Mouse (Mus musculus) forebrain, embryonic 16.5 days (tissue): ENCODE results near the gene Clcn1. TPM values are rescaled to one million over a fixed set of nuclear protein-coding genes. Genes with fewer than 3 reads are reported as not detected.

Source experiments
- ATAC-seq: fragments of 200-750 bp; cut with Nextera tagmentation; 2 replicates; pipeline ENCODE4 v1.8.0; 2017; ENCODE audit warnings: mild to moderate bottlenecking, moderate library complexity
- H3K27ac ChIP-seq: fragments of 300-500 bp; sonication (generic); 2 replicates; pipeline ENCODE4 v1.5.1; 2014; ENCODE audit warnings: low read length, control low read depth
- H3K27me3 ChIP-seq: fragments of 300-500 bp; sonication (generic); replicated peaks from 2 replicates; pipeline ENCODE4 v1.6.1; 2014; ENCODE audit warnings: low read length; ENCODE audit not compliant: control insufficient read depth, insufficient read depth
- H3K36me3 ChIP-seq: fragments of 300-500 bp; sonication (generic); 2 replicates; pipeline ENCODE4 v1.6.1; 2014; ENCODE audit not compliant: control insufficient read depth, insufficient read depth
- H3K4me1 ChIP-seq: fragments of 300-500 bp; sonication (generic); replicated peaks from 2 replicates; pipeline ENCODE4 v1.6.1; 2014; ENCODE audit warnings: low read length; ENCODE audit not compliant: control insufficient read depth, insufficient read depth
- H3K4me2 ChIP-seq: fragments of 300-500 bp; sonication (generic); 2 replicates; pipeline ENCODE4 v1.6.1; 2014; ENCODE audit warnings: mild to moderate bottlenecking, low read length, control low read depth
- H3K4me3 ChIP-seq: fragments of 300-500 bp; sonication (generic); replicated peaks from 2 replicates; pipeline ENCODE4 v1.5.1; 2014; ENCODE audit warnings: mild to moderate bottlenecking, low read length, control low read depth
- H3K9ac ChIP-seq: fragments of 300-500 bp; sonication (generic); replicated peaks from 2 replicates; pipeline ENCODE4 v1.6.1; 2014; ENCODE audit warnings: low read depth, low read length, control low read depth
- H3K9me3 ChIP-seq: fragments of 300-500 bp; sonication (generic); 2 replicates; pipeline ENCODE4 v1.6.1; 2016; ENCODE audit warnings: low read length; ENCODE audit not compliant: control insufficient read depth
- WGBS: fragments of 180-500 bp; shearing (Covaris S2); extraction: QIAGEN DNeasy Blood & Tissue Kit; methylation state at CpG from one replicate; pipeline ENCODE4 v1.1.7; 2014; 5-methylcytosine and 5-hydroxymethylcytosine counted together
- polyA plus RNA-seq: library from polyadenylated mRNA; unstranded; fragments of >200 nt; fragmentation: Nextera tagmentation; extraction: Ambion mirVana; gene quantifications from 2 replicates; pipeline ENCODE4 v1.2.1, GENCODE M21; 2015

Gene Clcn1
- polyA plus RNA-seq, 1 experiment from 2014 or later: 2.0 TPM

- peaks cover 15% of the 10 kb centered on the region for H3K36me3 ChIP-seq
- no peak overlapping the region for H3K4me3 ChIP-seq
- no peaks in the 10 kb centered on the region for H3K27me3 ChIP-seq
- no peak overlapping the region for H3K9ac ChIP-seq
- H3K9me3 ChIP-seq: no peaks in the 10 kb centered on the region
- no peak overlapping the region for H3K27ac ChIP-seq
- 95% methylated on average over 6 of the region's 6 CpGs for WGBS
- H3K4me1 ChIP-seq: no peaks in the 10 kb centered on the region
- no peak overlapping the region for H3K4me2 ChIP-seq
- ATAC-seq: no peak
These were observed 6.8 kb downstream of the Clcn1 start for GRCm38 (mm10) chr6:42293327-42293726.

- Histone ChIP-seq H3K27ac (no peak overlapping the region), H3K4me1 (no peaks in the 10 kb centered on the region), H3K9me3 (no peaks in the 10 kb centered on the region), H3K9ac (no peak overlapping the region), H3K27me3 (no peaks in the 10 kb centered on the region), H3K4me3 (no peak overlapping the region), H3K4me2 (no peak overlapping the region), H3K36me3 (peaks cover 16% of the 10 kb centered on the region)
- 87% methylated on average over 3 of the region's 3 CpGs for WGBS
- no peak for ATAC-seq
These were observed 9.1 kb downstream of the Clcn1 start for GRCm38 (mm10) chr6:42295549-42296094.

GRCm38 (mm10) chr6:42299362-42299761 is 12.9 kb downstream of the Clcn1 start:
- H3K27ac ChIP-seq: no peak overlapping the region
- no peaks in the 10 kb centered on the region for H3K4me1 ChIP-seq
- ATAC-seq: no peak
- WGBS: 95% methylated on average over 5 of the region's 5 CpGs
- H3K27me3 ChIP-seq: no peaks in the 10 kb centered on the region
- H3K9me3 ChIP-seq: no peaks in the 10 kb centered on the region
- H3K9ac ChIP-seq: no peak overlapping the region
- H3K4me3 ChIP-seq: no peak overlapping the region
- no peak overlapping the region for H3K4me2 ChIP-seq
- peaks cover 10% of the 10 kb centered on the region; the same call in 1 of the 2 replicates for H3K36me3 ChIP-seq

GRCm38 (mm10) chr6:42309816-42310378 is 23.4 kb downstream of the Clcn1 start:
- H3K4me2 ChIP-seq: no peak overlapping the region
- no peak for ATAC-seq
- H3K4me1 ChIP-seq: no peaks in the 10 kb centered on the region
- H3K4me3 ChIP-seq: no peak overlapping the region
- no peaks in the 10 kb centered on the region for H3K9me3 ChIP-seq
- no peak overlapping the region for H3K9ac ChIP-seq
- H3K27ac ChIP-seq: no peak overlapping the region
- 48% methylated on average over 8 of the region's 8 CpGs for WGBS
- peaks cover 9% of the 10 kb centered on the region for H3K36me3 ChIP-seq
- H3K27me3 ChIP-seq: no peaks in the 10 kb centered on the region

- 94% methylated on average over 2 of the region's 2 CpGs for WGBS
- H3K4me3 ChIP-seq: no peak overlapping the region
- no peak overlapping the region for H3K4me2 ChIP-seq
- ATAC-seq: no peak
- H3K36me3 ChIP-seq: peaks cover 9% of the 10 kb centered on the region
- no peak overlapping the region for H3K9ac ChIP-seq
- no peaks in the 10 kb centered on the region for H3K4me1 ChIP-seq
- H3K9me3 ChIP-seq: no peaks in the 10 kb centered on the region
- no peak overlapping the region for H3K27ac ChIP-seq
- H3K27me3 ChIP-seq: no peaks in the 10 kb centered on the region
These were observed 24.1 kb downstream of the Clcn1 start for GRCm38 (mm10) chr6:42310427-42311053.

- H3K36me3 ChIP-seq: peaks cover 17% of the 10 kb centered on the region
- peaks cover 7% of the 10 kb centered on the region for H3K4me1 ChIP-seq
- H3K9me3 ChIP-seq: no peaks in the 10 kb centered on the region
- no peak overlapping the region for H3K4me2 ChIP-seq
- H3K27ac ChIP-seq: no peak overlapping the region
- 83% methylated on average over 4 of the region's 4 CpGs for WGBS
- H3K9ac ChIP-seq: no peak overlapping the region
- H3K27me3 ChIP-seq: no peaks in the 10 kb centered on the region
- H3K4me3 ChIP-seq: no peak overlapping the region
- ATAC-seq: no peak
These were observed 31.8 kb downstream of the Clcn1 start for GRCm38 (mm10) chr6:42318293-42318692.

- peak overlapping the region; percentile 94 for H3K9ac ChIP-seq
- under 1% methylated on average over 27 of the region's 28 CpGs for WGBS
- ATAC-seq: peak; percentile 26
- H3K36me3 ChIP-seq: no peaks in the 10 kb centered on the region; the same call in 1 of the 2 replicates
- no peaks in the 10 kb centered on the region for H3K27me3 ChIP-seq
- H3K27ac ChIP-seq: peak overlapping the region; percentile 81
- H3K9me3 ChIP-seq: no peaks in the 10 kb centered on the region
- peak overlapping the region; percentile 76 for H3K4me2 ChIP-seq
- H3K4me1 ChIP-seq: peaks cover 16% of the 10 kb centered on the region
- peak overlapping the region; percentile 85 for H3K4me3 ChIP-seq
These were observed 37.0 kb downstream of the Clcn1 start for GRCm38 (mm10) chr6:42323371-42324066.

GRCm38 (mm10) chr6:42324067-42324481 is 37.6 kb downstream of the Clcn1 start:
- Histone ChIP-seq H3K4me1 (peaks cover 16% of the 10 kb centered on the region), H3K4me3 (peak overlapping the region; percentile 85), H3K27ac (peak overlapping the region; percentile 81), H3K9me3 (no peaks in the 10 kb centered on the region), H3K27me3 (no peaks in the 10 kb centered on the region), H3K9ac (peak overlapping the region; percentile 94), H3K36me3 (no peaks in the 10 kb centered on the region; the same call in 1 of the 2 replicates), H3K4me2 (peak overlapping the region; percentile 76)
- ATAC-seq: peak; percentile 67
- 2% methylated on average over 28 of the region's 32 CpGs for WGBS
